Mouse (Mus musculus): Measurements from ENCODE around the gene Ly6c1.
"Not testable (repeated sequence)": the region's sequence is repeated elsewhere in the genome, so short reads cannot be mapped to it uniquely, and the experiment has no call there.

Gene Ly6c1

GRCm38 (mm10) chr15:75048642-75049261 is at the start of gene Ly6c1:
Gene Ly6c1 (minus strand): TSS chr15:75048830.
- not testable (repeated sequence) for DNase-seq (ENCODE audit: low read depth)

- DNase-seq (ENCODE audit: low read depth), result peak; percentile 46
These were observed 39.4 kb upstream of the Ly6c1 start for GRCm38 (mm10) chr15:75088041-75088440.

GRCm38 (mm10) chr15:75069965-75070364 is 21.3 kb upstream of the Ly6c1 start:
- no peak for DNase-seq (ENCODE audit: low read depth)

- DNase-seq (ENCODE audit: low read depth), result peak; percentile 87
These were observed 13.5 kb upstream of the Ly6c1 start for GRCm38 (mm10) chr15:75062030-75062574.

- peak; percentile 82 for DNase-seq (ENCODE audit: low read depth)
These were observed 11.9 kb upstream of the Ly6c1 start for GRCm38 (mm10) chr15:75060505-75060904.

- no peak for DNase-seq (ENCODE audit: low read depth)
These were observed 7.4 kb upstream of the Ly6c1 start for GRCm38 (mm10) chr15:75055985-75056384.

GRCm38 (mm10) chr15:75055425-75055824 is 6.8 kb upstream of the Ly6c1 start:
- DNase-seq (ENCODE audit: low read depth), result not testable (repeated sequence)

- peak; percentile 71 for DNase-seq (ENCODE audit: low read depth)
These were observed 3.8 kb upstream of the Ly6c1 start for GRCm38 (mm10) chr15:75052414-75052813.

- DNase-seq (ENCODE audit: low read depth), result not testable (repeated sequence)
These were observed 2.5 kb upstream of the Ly6c1 start for GRCm38 (mm10) chr15:75051141-75051540.

- not testable (repeated sequence) for DNase-seq (ENCODE audit: low read depth)
These were observed 2.0 kb upstream of the Ly6c1 start for GRCm38 (mm10) chr15:75050593-75050992.

- not testable (repeated sequence) for DNase-seq (ENCODE audit: low read depth)
These were observed 1.2 kb upstream of the Ly6c1 start for GRCm38 (mm10) chr15:75049811-75050210.

- DNase-seq (ENCODE audit: low read depth), result not testable (repeated sequence)
These were observed 685 bp downstream of the Ly6c1 start for GRCm38 (mm10) chr15:75047970-75048320.

- not testable (repeated sequence) for DNase-seq (ENCODE audit: low read depth)
These were observed 1.2 kb downstream of the Ly6c1 start for GRCm38 (mm10) chr15:75047313-75047969.

GRCm38 (mm10) chr15:75045501-75045900 is 3.1 kb downstream of the Ly6c1 start:
- not testable (repeated sequence) for DNase-seq (ENCODE audit: low read depth)

GRCm38 (mm10) chr15:75021020-75021759 is 27.4 kb downstream of the Ly6c1 start:
- DNase-seq (ENCODE audit: low read depth), result not testable (repeated sequence)

- peak; percentile 75 for DNase-seq (ENCODE audit: low read depth)
These were observed 29.2 kb downstream of the Ly6c1 start for GRCm38 (mm10) chr15:75019446-75019845.
